Mouse (Mus musculus) adipose tissue, adult 10 weeks (tissue): ENCODE measurements around the gene Nfkbib. TPM values are rescaled to one million over a fixed set of nuclear protein-coding genes. Genes with fewer than 3 reads are reported as not detected.

ENCODE experiments used
- polyA plus RNA-seq: library from polyadenylated mRNA; stranded (reverse); fragments of 350-450 nt; fragmentation: Illumina TruSeq; extraction: RNeasy Lipid Tissue Mini Kit (QIAGEN cat#74804); gene quantifications from one replicate; pipeline ENCODE4 v1.2.3, GENCODE M21; 2014; ENCODE audit warnings: low read depth, low replicate concordance

The Nfkbib gene
- polyA plus RNA-seq = 36.6 TPM

DNA sequence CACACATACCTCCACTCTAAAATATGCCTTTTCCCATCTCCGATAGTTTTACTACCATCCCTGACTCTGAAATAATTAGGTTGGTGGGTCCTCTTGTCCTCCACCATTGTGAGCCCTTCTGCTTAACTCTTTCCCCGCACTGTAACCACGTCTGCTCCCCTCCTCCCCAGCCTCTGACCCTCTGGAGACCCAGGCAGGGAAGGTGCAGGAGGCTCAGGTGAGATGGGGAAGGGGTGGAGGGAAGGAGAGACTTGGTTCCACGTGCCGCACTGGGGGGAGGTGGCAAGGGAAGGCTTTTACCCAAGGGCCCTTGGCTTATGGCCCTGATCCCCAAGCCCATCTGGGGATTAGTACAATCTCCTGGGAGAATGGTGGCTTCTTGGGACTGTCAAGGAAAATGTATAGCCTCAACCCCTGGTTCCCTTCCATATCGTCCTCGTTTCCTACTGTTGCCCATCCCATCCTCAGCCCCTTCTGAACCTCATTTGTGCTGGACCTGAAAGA is at the start of gene Nfkbib:
Nfkbib (minus strand) TSS at position 51 of the 504 bp plus-strand sequence.

DNA sequence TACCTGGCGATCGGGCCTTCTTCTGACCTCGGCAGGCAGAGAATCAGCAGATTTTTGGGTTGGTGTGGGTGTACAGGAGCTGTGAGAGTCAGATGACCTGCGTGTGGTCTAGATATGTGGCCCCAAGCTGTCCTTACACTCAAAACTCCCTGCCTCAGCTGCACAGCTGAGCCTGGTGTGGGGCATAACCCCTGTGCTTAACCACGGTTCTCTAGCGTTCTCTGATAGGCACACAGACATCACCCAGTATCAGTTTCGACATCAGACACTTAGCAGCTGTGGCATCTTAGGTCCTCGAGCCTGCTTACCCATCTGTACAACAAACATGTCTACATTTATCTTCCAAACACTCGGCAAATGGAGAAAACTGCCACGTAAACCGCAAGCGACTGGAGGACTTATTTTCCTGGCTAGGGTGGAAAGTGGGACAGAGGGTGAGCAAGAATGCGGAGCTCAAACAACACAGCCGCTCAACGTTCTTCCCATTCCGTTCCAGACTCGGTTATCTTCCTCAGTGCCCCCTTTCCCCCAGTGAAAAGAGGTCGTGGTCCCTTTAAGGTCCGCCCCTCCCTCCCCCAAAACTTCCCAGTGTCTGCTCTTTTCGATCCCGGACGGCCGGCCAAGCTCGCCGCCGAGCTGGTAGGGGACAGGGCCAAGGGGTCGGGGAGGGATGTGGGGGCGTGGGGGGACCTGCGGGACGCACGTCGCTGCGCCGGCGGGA is 41.1 kb upstream of the Nfkbib start, which contains the start of gene Hnrnpl:
Hnrnpl (plus strand) TSS at position 321 of the 721 bp plus-strand sequence.

DNA sequence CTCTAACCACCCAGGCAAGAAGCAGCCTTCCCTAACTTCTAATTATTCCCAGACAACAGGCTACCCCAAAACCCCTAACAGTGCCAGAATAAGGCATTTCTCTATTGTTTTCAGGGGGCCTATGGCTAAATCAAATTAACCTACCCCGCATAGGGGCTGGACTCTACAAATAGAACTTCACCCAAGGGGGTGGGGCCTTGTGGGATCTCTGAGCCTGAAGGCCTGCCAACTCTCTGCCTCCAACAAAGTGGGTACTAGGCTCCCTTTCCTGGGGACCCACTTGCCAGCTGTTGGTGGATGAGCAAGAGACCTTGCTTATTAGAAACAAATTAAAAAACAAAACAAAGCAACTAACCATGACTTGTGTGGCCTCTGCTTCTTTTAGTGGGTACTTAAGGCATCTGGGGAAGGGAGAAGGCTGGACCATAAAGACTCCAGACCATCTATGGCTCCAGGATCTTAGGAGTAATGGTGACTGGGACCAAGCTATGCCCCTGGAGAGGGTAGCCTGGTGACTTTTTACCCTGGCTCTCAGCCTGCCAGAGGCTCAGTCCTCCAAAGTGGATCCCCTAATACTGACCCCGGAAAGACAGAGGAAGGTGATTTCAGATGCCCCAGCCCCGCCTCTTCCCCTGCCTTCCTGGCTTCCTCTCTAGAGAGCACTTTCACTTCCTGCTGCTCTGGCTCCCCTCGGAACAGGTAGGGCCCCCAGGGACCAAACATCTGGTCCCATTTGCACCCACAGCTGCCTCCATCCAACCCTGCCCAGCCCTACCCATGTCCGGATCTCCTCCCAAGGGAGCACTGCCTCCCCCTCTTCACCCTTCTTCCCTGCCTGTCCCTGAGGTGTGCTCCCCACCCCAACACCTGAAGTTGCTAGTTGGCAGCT is 21.2 kb upstream of the Nfkbib start, which contains the start of gene Rinl:
Rinl (plus strand) TSS at position 663 of the 889 bp plus-strand sequence.

DNA sequence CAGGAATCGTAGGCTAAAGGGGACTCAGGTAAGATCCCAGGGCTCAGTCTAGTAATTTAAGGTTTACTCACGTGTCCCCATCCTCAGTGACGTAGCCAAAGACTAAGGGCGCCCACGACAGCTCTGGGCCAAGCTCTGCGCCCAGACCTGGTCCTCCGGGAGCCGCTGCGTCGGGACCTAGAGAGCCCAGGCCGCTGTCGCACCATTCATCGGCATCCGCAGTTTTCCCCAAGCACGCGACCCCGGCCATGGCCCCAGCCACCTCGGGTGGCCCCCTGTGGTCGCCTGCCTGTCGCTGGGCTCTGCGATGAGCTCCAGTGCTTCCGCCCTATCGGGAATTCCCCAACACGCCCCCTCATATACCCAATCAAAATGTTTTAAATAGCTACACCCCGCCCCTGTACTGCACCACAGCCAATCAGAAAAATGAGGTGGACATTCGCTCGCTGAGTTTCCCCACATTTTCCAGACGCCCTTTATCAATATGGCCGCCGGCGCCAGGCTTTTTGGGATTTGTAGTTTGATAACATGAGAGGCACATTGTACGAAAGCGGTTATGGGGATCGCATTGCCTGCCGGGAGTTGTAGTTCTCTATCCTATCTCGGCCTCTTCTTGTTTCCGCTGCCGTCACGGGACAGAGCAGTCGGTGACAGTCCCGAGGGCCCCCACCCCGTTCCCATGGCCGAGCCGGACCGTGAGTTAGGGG is 986 bp downstream of the Nfkbib start, which contains the start of gene Sirt2:
Sirt2 (plus strand) TSS at position 563 of the 707 bp plus-strand sequence.

DNA sequence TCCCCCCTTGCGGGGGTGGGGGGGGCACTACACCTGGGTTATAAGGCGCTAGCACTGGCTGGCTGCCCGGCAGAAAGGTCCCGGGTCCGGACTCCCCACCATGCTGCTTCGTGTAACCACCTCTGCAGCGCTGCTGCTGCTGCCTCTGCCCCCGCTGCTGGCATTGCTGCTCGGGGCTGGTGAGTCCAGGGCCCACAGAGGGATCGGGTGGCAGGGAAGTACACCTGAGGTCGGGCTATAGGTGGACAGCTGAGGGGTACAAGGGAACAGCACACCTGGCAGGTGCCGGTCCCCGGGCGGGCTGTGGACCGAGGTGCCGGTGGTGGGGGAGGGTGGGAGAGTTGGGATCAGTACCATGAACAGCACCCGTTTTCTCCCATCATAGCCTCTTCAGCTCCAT is 11.2 kb downstream of the Nfkbib start, which contains the start of gene Ccer2:
Ccer2 (plus strand) TSS at position 96 of the 400 bp plus-strand sequence.

DNA sequence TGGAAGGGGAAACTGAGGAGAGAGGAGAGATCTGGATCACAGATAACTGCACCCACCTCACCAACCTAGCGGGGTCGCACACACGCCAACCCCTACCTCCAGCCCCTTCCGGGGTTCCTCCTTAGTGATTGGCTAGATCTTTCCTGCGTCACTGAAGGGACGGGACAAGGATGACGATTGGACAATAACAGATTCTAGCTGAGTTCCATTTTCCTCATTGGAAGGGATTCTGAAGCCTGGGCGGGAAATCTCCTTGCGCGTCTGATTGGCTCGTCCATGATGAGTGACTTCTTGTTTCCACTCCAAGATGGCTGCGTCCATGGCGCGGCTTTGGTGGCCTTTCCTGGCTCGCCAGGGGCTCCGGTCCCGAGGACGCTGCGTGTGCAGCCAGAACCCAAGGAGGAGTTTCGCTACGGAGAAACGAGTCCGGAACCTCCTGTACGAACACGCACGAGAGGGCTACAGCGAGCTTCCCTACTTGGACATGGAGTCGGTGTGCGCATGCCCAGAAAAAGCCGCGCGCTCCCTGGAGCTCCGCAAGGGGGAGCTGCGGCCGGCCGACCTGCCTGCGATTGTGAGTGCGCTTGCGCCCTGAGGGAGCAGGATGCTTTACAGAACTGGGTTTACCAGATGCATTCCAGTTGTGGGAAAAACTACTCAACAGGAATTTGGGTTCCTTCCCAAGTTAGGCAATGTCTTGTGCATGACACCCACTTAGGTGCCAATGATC is 25.4 kb downstream of the Nfkbib start, which contains the start of the genes Mrps12 and Sars2:
Mrps12 (minus strand) TSS at position 112 of the 730 bp plus-strand sequence.
Sars2 (plus strand) TSS at position 284 of the 730 bp plus-strand sequence.

DNA sequence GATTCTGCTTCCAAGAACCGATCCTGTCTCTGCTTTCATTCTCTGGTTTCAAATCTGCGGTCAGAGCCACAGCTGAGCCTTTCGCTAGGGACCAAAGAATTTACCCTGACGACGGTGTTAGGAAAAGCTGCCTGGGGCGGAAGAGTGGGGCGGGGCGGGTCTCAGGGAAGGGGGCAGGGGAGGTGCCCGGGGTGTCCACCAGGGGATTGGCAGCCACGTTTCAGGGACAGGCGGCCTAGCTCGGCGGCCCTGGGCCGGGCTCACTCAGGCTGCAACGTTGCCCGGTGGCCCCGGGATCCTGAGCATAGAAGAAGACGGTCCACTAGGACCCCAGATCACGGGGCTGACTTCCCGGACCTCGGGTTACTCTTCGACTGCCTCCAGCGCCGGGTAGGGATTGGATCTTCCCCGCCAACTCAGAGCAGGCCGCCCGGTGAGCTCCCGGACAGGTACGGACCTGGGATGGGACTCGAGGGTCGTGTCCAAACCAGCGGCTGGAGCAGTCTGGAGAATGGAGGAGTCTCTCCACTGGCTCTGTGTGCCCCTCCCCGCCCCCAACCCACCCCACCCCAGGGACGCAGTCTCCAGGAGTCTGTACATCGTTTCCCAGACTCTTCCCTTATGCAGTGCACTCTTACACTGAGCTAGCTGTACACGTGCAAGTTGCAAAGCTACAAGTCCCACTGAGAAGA is 50.6 kb downstream of the Nfkbib start, which contains the start of gene Fbxo17:
Fbxo17 (plus strand) TSS at position 215 of the 692 bp plus-strand sequence.

Other genes starting within 250 kb of the Nfkbib start
- gene Ifnl3, start 244.7 kb downstream of the Nfkbib start, polyA plus RNA-seq = not detected
- gene Sycn, start 226.6 kb downstream of the Nfkbib start, polyA plus RNA-seq = 0.72 TPM
- 0.66 TPM for gene Nccrp1, start 220.3 kb downstream of the Nfkbib start, polyA plus RNA-seq
- 40.2 TPM for gene Samd4b, start 169.4 kb downstream of the Nfkbib start, polyA plus RNA-seq
- gene Pak4, start 169.3 kb downstream of the Nfkbib start, polyA plus RNA-seq = 27.4 TPM
- gene Acp7, start 136.2 kb downstream of the Nfkbib start, polyA plus RNA-seq = not detected
- gene Fbxo27, start 74.7 kb downstream of the Nfkbib start, polyA plus RNA-seq = 0.66 TPM
- 1.5 TPM for gene Fbxo17, start 50.7 kb downstream of the Nfkbib start, polyA plus RNA-seq
- 76.4 TPM for gene Mrps12, start 25.7 kb downstream of the Nfkbib start, polyA plus RNA-seq
- gene Sars2, start 25.5 kb downstream of the Nfkbib start, polyA plus RNA-seq = 6.2 TPM
- gene Ccer2, start 11.3 kb downstream of the Nfkbib start, polyA plus RNA-seq = not detected
- 88.9 TPM for gene Sirt2, start 777 bp downstream of the Nfkbib start, polyA plus RNA-seq
- 5.6 TPM for gene Rinl, start 21.5 kb upstream of the Nfkbib start, polyA plus RNA-seq
- gene Hnrnpl, start 41.0 kb upstream of the Nfkbib start, polyA plus RNA-seq = 246 TPM
- gene Ech1, start 57.7 kb upstream of the Nfkbib start, polyA plus RNA-seq = 361 TPM
- 39.3 TPM for gene Lgals4, start 66.3 kb upstream of the Nfkbib start, polyA plus RNA-seq
- gene Lgals7, start 96.3 kb upstream of the Nfkbib start, polyA plus RNA-seq = 11.5 TPM
- gene Capn12, start 113.9 kb upstream of the Nfkbib start, polyA plus RNA-seq = 0.51 TPM
- 202 TPM for gene Actn4, start 194.8 kb upstream of the Nfkbib start, polyA plus RNA-seq
- 266 TPM for gene Eif3k, start 214.4 kb upstream of the Nfkbib start, polyA plus RNA-seq
- 4.1 TPM for gene Map4k1, start 214.5 kb upstream of the Nfkbib start, polyA plus RNA-seq